Mouse (Mus musculus): Measurements from ENCODE around the gene Wnt6.

Gene Wnt6

GRCm38 (mm10) chr1:74775816-74776215, 4.1 kb downstream of the Wnt6 start:
- no peak for DNase-seq

GRCm38 (mm10) chr1:74778934-74779486, 7.3 kb downstream of the Wnt6 start:
- DNase-seq = no peak

- DNase-seq = no peak
Measured at GRCm38 (mm10) chr1:74782045-74782444, 10.4 kb downstream of the Wnt6 start.

- DNase-seq = no peak
Measured at GRCm38 (mm10) chr1:74783554-74783953, 11.9 kb downstream of the Wnt6 start.

GRCm38 (mm10) chr1:74784041-74784759, 12.5 kb downstream of the Wnt6 start:
- DNase-seq = peak; percentile 65

- peak; percentile 84 for DNase-seq
Measured at GRCm38 (mm10) chr1:74787846-74788245, 16.2 kb downstream of the Wnt6 start.

GRCm38 (mm10) chr1:74788603-74789176, 17.0 kb downstream of the Wnt6 start:
- no peak for DNase-seq

- DNase-seq = no peak
Measured at GRCm38 (mm10) chr1:74790095-74790494, 18.4 kb downstream of the Wnt6 start.

- peak; percentile 44 for DNase-seq
Measured at GRCm38 (mm10) chr1:74791249-74791648, 19.6 kb downstream of the Wnt6 start, which contains the start of gene Wnt10a. Gene Wnt10a (plus strand): TSS chr1:74791516.

- no peak for DNase-seq
Measured at GRCm38 (mm10) chr1:74792831-74793660, 21.4 kb downstream of the Wnt6 start.

- peak; percentile 57 for DNase-seq
Measured at GRCm38 (mm10) chr1:74794487-74795144, 22.9 kb downstream of the Wnt6 start.

- DNase-seq = no peak
Measured at GRCm38 (mm10) chr1:74795145-74795529, 23.4 kb downstream of the Wnt6 start.

- peak; percentile 66 for DNase-seq
Measured at GRCm38 (mm10) chr1:74797459-74797858, 25.8 kb downstream of the Wnt6 start.

- DNase-seq = no peak
Measured at GRCm38 (mm10) chr1:74800424-74800888, 28.8 kb downstream of the Wnt6 start.

- DNase-seq = no peak
Measured at GRCm38 (mm10) chr1:74801631-74802140, 30.0 kb downstream of the Wnt6 start.

- peak; percentile 86 for DNase-seq
Measured at GRCm38 (mm10) chr1:74802795-74803656, 31.3 kb downstream of the Wnt6 start.

GRCm38 (mm10) chr1:74804211-74804870, 32.6 kb downstream of the Wnt6 start:
- no peak for DNase-seq

- DNase-seq = no peak
Measured at GRCm38 (mm10) chr1:74805340-74805835, 33.7 kb downstream of the Wnt6 start.

GRCm38 (mm10) chr1:74805843-74806242, 34.2 kb downstream of the Wnt6 start:
- DNase-seq = no peak
